Mouse (Mus musculus): ENCODE measurements around the gene Nr6a1.

- no peak for TF ChIP-seq CTCF (IDR thresholded peaks at IDR 0.05; ENCODE audit: control insufficient read depth, insufficient read depth, insufficient read length)
- no peak for TF ChIP-seq MYOD1 (IDR thresholded peaks at IDR 0.05; ENCODE audit: control insufficient read depth, insufficient read length, low read depth)
- no peak for TF ChIP-seq USF1 (IDR thresholded peaks at IDR 0.05; ENCODE audit: low read depth)
Observed at GRCm38 (mm10) chr2:38678947-38679346, 248.5 kb downstream of the Nr6a1 start.
